Mouse (Mus musculus): ENCODE measurements around the gene Epc2. TPM values are rescaled to one million over a fixed set of nuclear protein-coding genes. Genes with fewer than 3 reads are reported as not detected.
"Not testable (repeated sequence)": the region's sequence is repeated elsewhere in the genome, so short reads cannot be mapped to it uniquely, and the experiment has no call there.

Gene Epc2
- polyA plus RNA-seq, 1 experiment from 2014 or later: 25.2 TPM

- no peak overlapping the region for H3K4me2 ChIP-seq (ENCODE audit: low read length)
- H3K9ac ChIP-seq (replicated peaks; ENCODE audit: low read length): no peak overlapping the region
- no peaks in the 10 kb centered on the region for H3K36me3 ChIP-seq (ENCODE audit: control insufficient read depth, insufficient read depth, low read length)
- DNase-seq (peak; percentile 7), ATAC-seq (ENCODE audit: low FRiP score, low TSS enrichment) (no peak)
- no peaks in the 10 kb centered on the region for H3K9me3 ChIP-seq (ENCODE audit: control insufficient read depth, low read length)
- H3K27me3 ChIP-seq (ENCODE audit: control insufficient read depth, insufficient read depth, low read length): no peaks in the 10 kb centered on the region
- WGBS: 68% methylated on average over 3 of the region's 3 CpGs
- no peak overlapping the region for H3K27ac ChIP-seq (replicated peaks; ENCODE audit: low read depth, low read length)
- H3K4me3 ChIP-seq (replicated peaks; ENCODE audit: low read depth, low read length): no peak overlapping the region
- H3K4me1 ChIP-seq (ENCODE audit: control insufficient read depth, insufficient read depth, low read length): no peaks in the 10 kb centered on the region
Observed at GRCm38 (mm10) chr2:49503596-49503995, 52.3 kb downstream of the Epc2 start.

GRCm38 (mm10) chr2:49505151-49505550 is 53.9 kb downstream of the Epc2 start:
- not testable (repeated sequence) for H3K4me3 ChIP-seq (replicated peaks; ENCODE audit: low read depth, low read length); ATAC-seq (ENCODE audit: low FRiP score, low TSS enrichment)
- WGBS: 88% methylated on average over 1 of the region's 1 CpGs

GRCm38 (mm10) chr2:49510832-49511231 is 59.5 kb downstream of the Epc2 start:
- Histone ChIP-seq H3K27ac (replicated peaks; ENCODE audit: low read depth, low read length) (peak overlapping the region; percentile 57), H3K4me1 (ENCODE audit: control insufficient read depth, insufficient read depth, low read length) (peaks cover 7% of the 10 kb centered on the region), H3K36me3 (ENCODE audit: control insufficient read depth, insufficient read depth, low read length) (no peaks in the 10 kb centered on the region), H3K4me2 (ENCODE audit: low read length) (no peak overlapping the region), H3K4me3 (replicated peaks; ENCODE audit: low read depth, low read length) (no peak overlapping the region), H3K27me3 (ENCODE audit: control insufficient read depth, insufficient read depth, low read length) (no peaks in the 10 kb centered on the region), H3K9me3 (ENCODE audit: control insufficient read depth, low read length) (no peaks in the 10 kb centered on the region), H3K9ac (replicated peaks; ENCODE audit: low read length) (no peak overlapping the region)
- WGBS: 31% methylated on average over 1 of the region's 1 CpGs
- ATAC-seq (ENCODE audit: low FRiP score, low TSS enrichment) (no peak), DNase-seq (peak; percentile 18)

More at GRCm38 (mm10) chr2:49505151-49505550, 53.9 kb downstream of the Epc2 start:
- DNase-seq: peak; percentile 17
- H3K4me2 ChIP-seq (ENCODE audit: low read length); H3K27me3 ChIP-seq (ENCODE audit: control insufficient read depth, insufficient read depth, low read length); H3K9me3 ChIP-seq (ENCODE audit: control insufficient read depth, low read length); H3K9ac ChIP-seq (replicated peaks; ENCODE audit: low read length); H3K36me3 ChIP-seq (ENCODE audit: control insufficient read depth, insufficient read depth, low read length); H3K27ac ChIP-seq (replicated peaks; ENCODE audit: low read depth, low read length); H3K4me1 ChIP-seq (ENCODE audit: control insufficient read depth, insufficient read depth, low read length): not testable (repeated sequence)

GRCm38 (mm10) chr2:49516011-49516410 is 64.7 kb downstream of the Epc2 start:
- ATAC-seq (ENCODE audit: low FRiP score, low TSS enrichment) (no peak), DNase-seq (no peak)
- Histone ChIP-seq H3K9ac (replicated peaks; ENCODE audit: low read length) (no peak overlapping the region), H3K27ac (replicated peaks; ENCODE audit: low read depth, low read length) (no peak overlapping the region), H3K4me1 (ENCODE audit: control insufficient read depth, insufficient read depth, low read length) (peaks cover under 1% of the 10 kb centered on the region; the same call in 1 of the 2 replicates), H3K9me3 (ENCODE audit: control insufficient read depth, low read length) (no peaks in the 10 kb centered on the region), H3K4me3 (replicated peaks; ENCODE audit: low read depth, low read length) (no peak overlapping the region), H3K36me3 (ENCODE audit: control insufficient read depth, insufficient read depth, low read length) (no peaks in the 10 kb centered on the region), H3K27me3 (ENCODE audit: control insufficient read depth, insufficient read depth, low read length) (no peaks in the 10 kb centered on the region), H3K4me2 (ENCODE audit: low read length) (no peak overlapping the region)
- WGBS: 97% methylated on average over 2 of the region's 2 CpGs

GRCm38 (mm10) chr2:49520409-49520808 is 69.1 kb downstream of the Epc2 start:
- no peak overlapping the region for H3K27ac ChIP-seq (replicated peaks; ENCODE audit: low read depth, low read length)

GRCm38 (mm10) chr2:49520989-49521388 is 69.7 kb downstream of the Epc2 start:
- Histone ChIP-seq H3K4me2 (ENCODE audit: low read length) (no peak overlapping the region), H3K4me3 (replicated peaks; ENCODE audit: low read depth, low read length) (no peak overlapping the region), H3K27ac (replicated peaks; ENCODE audit: low read depth, low read length) (no peak overlapping the region), H3K36me3 (ENCODE audit: control insufficient read depth, insufficient read depth, low read length) (0 out of 2 replicates have a peak, but pooled peaks cover 3% of the 10 kb centered on the region), H3K27me3 (ENCODE audit: control insufficient read depth, insufficient read depth, low read length) (no peaks in the 10 kb centered on the region), H3K4me1 (ENCODE audit: control insufficient read depth, insufficient read depth, low read length) (no peaks in the 10 kb centered on the region), H3K9ac (replicated peaks; ENCODE audit: low read length) (no peak overlapping the region), H3K9me3 (ENCODE audit: control insufficient read depth, low read length) (no peaks in the 10 kb centered on the region)
- 76% methylated on average over 1 of the region's 1 CpGs for WGBS
- DNase-seq (no peak), ATAC-seq (ENCODE audit: low FRiP score, low TSS enrichment) (no peak)

More at GRCm38 (mm10) chr2:49520409-49520808, 69.1 kb downstream of the Epc2 start:
- Histone ChIP-seq H3K27me3 (ENCODE audit: control insufficient read depth, insufficient read depth, low read length) (no peaks in the 10 kb centered on the region), H3K36me3 (ENCODE audit: control insufficient read depth, insufficient read depth, low read length) (0 out of 2 replicates have a peak, but pooled peaks cover 3% of the 10 kb centered on the region), H3K4me2 (ENCODE audit: low read length) (no peak overlapping the region), H3K4me1 (ENCODE audit: control insufficient read depth, insufficient read depth, low read length) (no peaks in the 10 kb centered on the region), H3K4me3 (replicated peaks; ENCODE audit: low read depth, low read length) (no peak overlapping the region), H3K9me3 (ENCODE audit: control insufficient read depth, low read length) (no peaks in the 10 kb centered on the region), H3K9ac (replicated peaks; ENCODE audit: low read length) (no peak overlapping the region)
- 92% methylated on average over 2 of the region's 2 CpGs for WGBS
- no peak for DNase-seq
- no peak for ATAC-seq (ENCODE audit: low FRiP score, low TSS enrichment)

- DNase-seq (no peak), ATAC-seq (ENCODE audit: low FRiP score, low TSS enrichment) (no peak)
- no peak overlapping the region for H3K4me2 ChIP-seq (ENCODE audit: low read length)
Observed at GRCm38 (mm10) chr2:49521564-49521963, 70.3 kb downstream of the Epc2 start.

GRCm38 (mm10) chr2:49522578-49522977 is 71.3 kb downstream of the Epc2 start:
- Histone ChIP-seq H3K4me1 (ENCODE audit: control insufficient read depth, insufficient read depth, low read length) (no peaks in the 10 kb centered on the region), H3K27me3 (ENCODE audit: control insufficient read depth, insufficient read depth, low read length) (no peaks in the 10 kb centered on the region), H3K4me3 (replicated peaks; ENCODE audit: low read depth, low read length) (no peak overlapping the region), H3K9ac (replicated peaks; ENCODE audit: low read length) (no peak overlapping the region), H3K36me3 (ENCODE audit: control insufficient read depth, insufficient read depth, low read length) (0 out of 2 replicates have a peak, but pooled peaks cover 3% of the 10 kb centered on the region), H3K9me3 (ENCODE audit: control insufficient read depth, low read length) (no peaks in the 10 kb centered on the region), H3K4me2 (ENCODE audit: low read length) (no peak overlapping the region), H3K27ac (replicated peaks; ENCODE audit: low read depth, low read length) (no peak overlapping the region)
- ATAC-seq (ENCODE audit: low FRiP score, low TSS enrichment) (no peak), DNase-seq (no peak)
- 71% methylated on average over 4 of the region's 4 CpGs for WGBS

More at GRCm38 (mm10) chr2:49521564-49521963, 70.3 kb downstream of the Epc2 start:
- H3K27ac ChIP-seq (replicated peaks; ENCODE audit: low read depth, low read length): no peak overlapping the region
- H3K4me1 ChIP-seq (ENCODE audit: control insufficient read depth, insufficient read depth, low read length): no peaks in the 10 kb centered on the region
- no peaks in the 10 kb centered on the region for H3K9me3 ChIP-seq (ENCODE audit: control insufficient read depth, low read length)
- 0 out of 2 replicates have a peak, but pooled peaks cover 3% of the 10 kb centered on the region for H3K36me3 ChIP-seq (ENCODE audit: control insufficient read depth, insufficient read depth, low read length)
- no peak overlapping the region for H3K9ac ChIP-seq (replicated peaks; ENCODE audit: low read length)
- no peak overlapping the region for H3K4me3 ChIP-seq (replicated peaks; ENCODE audit: low read depth, low read length)
- 81% methylated on average over 2 of the region's 2 CpGs for WGBS
- H3K27me3 ChIP-seq (ENCODE audit: control insufficient read depth, insufficient read depth, low read length): no peaks in the 10 kb centered on the region

- no peak for DNase-seq
- H3K9me3 ChIP-seq (ENCODE audit: control insufficient read depth, low read length): no peaks in the 10 kb centered on the region
- 96% methylated on average over 6 of the region's 6 CpGs for WGBS
Observed at GRCm38 (mm10) chr2:49537147-49537546, 85.9 kb downstream of the Epc2 start.

More at GRCm38 (mm10) chr2:49537147-49537546, 85.9 kb downstream of the Epc2 start:
- Histone ChIP-seq H3K27ac (replicated peaks; ENCODE audit: low read depth, low read length) (no peak overlapping the region), H3K9ac (replicated peaks; ENCODE audit: low read length) (no peak overlapping the region), H3K4me2 (ENCODE audit: low read length) (no peak overlapping the region), H3K36me3 (ENCODE audit: control insufficient read depth, insufficient read depth, low read length) (peaks cover 11% of the 10 kb centered on the region), H3K4me1 (ENCODE audit: control insufficient read depth, insufficient read depth, low read length) (no peaks in the 10 kb centered on the region), H3K4me3 (replicated peaks; ENCODE audit: low read depth, low read length) (no peak overlapping the region), H3K27me3 (ENCODE audit: control insufficient read depth, insufficient read depth, low read length) (no peaks in the 10 kb centered on the region)
- ATAC-seq (ENCODE audit: low FRiP score, low TSS enrichment): no peak
